Mouse (Mus musculus) retina, adult 2 months (tissue): Measurements from ENCODE around the gene Slc44a3.

Experiments
- DNase-seq: peaks from one replicate; pipeline ENCODE4 v3.0.0-alpha.2; 2012; ENCODE audit warnings: low read depth, low spot score

Slc44a3 gene

GRCm38 (mm10) chr3:121504927-121505487 is 27.2 kb downstream of the Slc44a3 start:
- DNase-seq, result no peak

DNA sequence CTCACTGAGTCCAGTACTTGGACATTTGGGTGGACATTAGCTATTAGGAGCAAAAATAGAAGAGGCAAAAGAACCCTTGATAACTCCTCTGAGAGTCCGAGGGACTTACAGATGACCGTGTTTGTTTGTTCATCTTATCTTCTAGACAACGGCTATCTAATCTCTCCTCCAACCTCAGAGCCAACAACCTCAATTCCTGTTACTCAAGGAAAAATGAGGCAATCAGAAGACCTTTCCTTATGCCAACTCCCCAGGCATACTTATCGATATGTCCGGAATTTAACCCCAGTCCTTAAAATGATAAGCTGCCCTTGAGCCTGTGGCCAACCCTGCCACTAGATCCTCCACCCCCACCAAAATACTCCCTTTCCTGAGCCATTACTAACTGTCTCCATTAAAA is 31.5 kb downstream of the Slc44a3 start:
- DNase-seq, result no peak

GRCm38 (mm10) chr3:121500225-121500624 is 32.0 kb downstream of the Slc44a3 start:
- DNase-seq, result no peak

DNA sequence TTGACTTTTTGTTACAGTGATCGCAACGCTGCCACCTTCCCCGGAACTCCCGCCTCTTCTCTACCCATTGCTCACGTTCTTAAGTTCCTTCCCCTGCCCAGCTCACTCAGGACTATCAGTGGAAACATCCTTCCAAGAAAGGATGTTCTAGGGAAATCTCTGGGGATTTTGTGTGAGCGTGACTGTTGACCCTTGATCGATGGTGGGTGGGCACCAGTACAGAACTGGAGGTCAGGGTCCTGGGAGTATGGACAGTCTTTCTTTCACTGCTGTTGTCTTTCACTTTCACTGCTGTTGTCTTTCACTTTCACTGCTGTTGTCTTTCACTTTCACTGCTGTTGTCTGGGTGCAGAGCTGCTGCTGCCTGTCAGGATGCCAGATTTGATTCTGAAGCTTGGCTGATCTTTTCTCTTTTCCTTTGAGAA is 38.2 kb downstream of the Slc44a3 start:
- DNase-seq, result no peak

DNA sequence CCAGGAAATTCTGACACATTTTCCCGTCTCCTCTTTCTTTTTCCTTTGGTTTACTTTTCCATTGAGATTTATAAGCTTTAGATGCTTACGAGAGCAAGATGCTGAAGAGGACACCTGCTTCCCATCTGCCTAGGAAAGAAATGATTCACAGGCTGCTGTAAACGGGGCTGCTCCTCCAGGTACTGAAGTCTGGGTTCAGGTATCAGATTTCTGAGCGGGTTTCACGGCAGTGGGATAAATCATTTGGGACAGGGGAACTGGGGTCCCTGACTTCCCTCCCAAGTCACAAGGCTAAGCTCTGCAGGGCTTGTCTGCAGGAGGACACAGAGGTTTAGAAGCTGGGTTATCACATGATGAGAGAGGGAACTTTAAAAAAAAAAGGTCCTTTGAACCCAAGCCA is 40.2 kb downstream of the Slc44a3 start:
- DNase-seq, result no peak

GRCm38 (mm10) chr3:121490941-121491340 is 41.3 kb downstream of the Slc44a3 start:
- DNase-seq, result no peak

DNA sequence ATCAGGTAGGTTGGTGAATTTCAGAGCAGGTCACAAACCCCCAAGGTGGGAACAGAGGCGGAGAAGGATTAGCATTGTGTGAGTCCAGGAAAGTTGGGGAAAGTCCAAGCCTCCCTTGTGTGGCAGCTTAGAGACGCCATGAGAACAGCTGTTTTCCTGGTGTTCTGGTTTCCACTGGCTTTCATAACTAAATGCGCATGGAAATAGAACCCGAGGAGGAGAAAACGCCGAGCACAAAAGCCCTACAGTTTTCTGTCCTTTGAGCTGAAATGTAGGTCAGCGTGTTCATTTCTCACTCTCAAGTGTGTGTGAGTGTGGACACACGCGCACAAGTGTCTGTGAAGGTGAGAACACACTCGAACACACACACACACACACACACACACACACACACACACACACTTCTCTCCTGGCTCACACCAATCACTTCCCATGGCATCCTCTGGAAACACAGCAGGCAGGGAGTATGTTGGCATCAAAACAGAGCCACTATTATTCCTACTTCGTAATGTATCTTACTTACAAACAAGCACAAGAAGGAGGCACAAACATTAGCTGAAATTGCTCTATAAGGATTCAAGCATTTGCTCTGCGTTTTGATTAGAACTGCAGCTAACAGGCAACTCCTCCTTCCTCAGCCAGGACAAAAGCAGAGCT is 42.6 kb downstream of the Slc44a3 start:
- no peak for DNase-seq

DNA sequence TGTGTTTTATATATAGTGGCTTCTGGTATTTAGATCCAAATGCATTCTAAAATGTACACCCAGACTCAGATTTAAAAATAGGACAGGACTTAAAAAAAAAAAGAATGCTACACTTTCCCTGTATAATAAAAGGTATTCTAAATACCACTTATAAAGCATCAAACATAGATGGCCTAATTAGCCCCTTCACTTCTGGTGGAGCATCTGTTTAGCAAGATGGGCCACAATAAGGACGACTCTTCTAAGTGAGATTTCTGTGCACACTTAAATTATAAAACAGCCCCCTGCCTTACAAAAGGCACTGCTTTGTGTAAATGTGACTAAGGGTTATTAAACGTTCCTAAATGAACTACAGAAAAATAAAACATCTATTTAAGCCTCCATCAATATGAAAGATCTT is 47.0 kb downstream of the Slc44a3 start:
- DNase-seq, result no peak

- no peak for DNase-seq
Measured at GRCm38 (mm10) chr3:121483266-121484161, 48.7 kb downstream of the Slc44a3 start.

GRCm38 (mm10) chr3:121481564-121481963 is 50.6 kb downstream of the Slc44a3 start:
- no peak for DNase-seq

DNA sequence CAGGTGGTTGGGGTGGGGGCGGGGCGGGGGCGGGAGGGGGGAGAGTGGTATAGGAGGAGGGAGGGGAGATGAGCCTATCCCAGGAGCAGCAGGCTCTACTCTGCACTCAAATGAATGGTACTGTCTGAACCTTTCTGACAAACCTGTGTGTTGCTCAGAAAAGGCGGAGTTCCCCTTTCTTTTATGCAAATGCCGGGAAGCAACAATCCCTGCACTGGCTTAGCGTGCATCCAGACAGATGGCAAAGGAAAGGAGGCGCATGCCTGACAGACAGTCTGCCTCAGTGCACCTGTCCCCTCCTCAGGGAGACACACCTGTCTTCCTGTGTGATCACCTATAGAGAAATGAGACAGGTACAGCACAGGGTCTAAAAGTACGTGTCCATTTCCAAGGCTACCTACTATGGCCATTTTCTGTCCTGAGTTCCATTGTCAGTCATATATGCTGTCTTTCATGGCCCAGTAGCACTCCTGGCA is 51.2 kb downstream of the Slc44a3 start:
- DNase-seq, result no peak

DNA sequence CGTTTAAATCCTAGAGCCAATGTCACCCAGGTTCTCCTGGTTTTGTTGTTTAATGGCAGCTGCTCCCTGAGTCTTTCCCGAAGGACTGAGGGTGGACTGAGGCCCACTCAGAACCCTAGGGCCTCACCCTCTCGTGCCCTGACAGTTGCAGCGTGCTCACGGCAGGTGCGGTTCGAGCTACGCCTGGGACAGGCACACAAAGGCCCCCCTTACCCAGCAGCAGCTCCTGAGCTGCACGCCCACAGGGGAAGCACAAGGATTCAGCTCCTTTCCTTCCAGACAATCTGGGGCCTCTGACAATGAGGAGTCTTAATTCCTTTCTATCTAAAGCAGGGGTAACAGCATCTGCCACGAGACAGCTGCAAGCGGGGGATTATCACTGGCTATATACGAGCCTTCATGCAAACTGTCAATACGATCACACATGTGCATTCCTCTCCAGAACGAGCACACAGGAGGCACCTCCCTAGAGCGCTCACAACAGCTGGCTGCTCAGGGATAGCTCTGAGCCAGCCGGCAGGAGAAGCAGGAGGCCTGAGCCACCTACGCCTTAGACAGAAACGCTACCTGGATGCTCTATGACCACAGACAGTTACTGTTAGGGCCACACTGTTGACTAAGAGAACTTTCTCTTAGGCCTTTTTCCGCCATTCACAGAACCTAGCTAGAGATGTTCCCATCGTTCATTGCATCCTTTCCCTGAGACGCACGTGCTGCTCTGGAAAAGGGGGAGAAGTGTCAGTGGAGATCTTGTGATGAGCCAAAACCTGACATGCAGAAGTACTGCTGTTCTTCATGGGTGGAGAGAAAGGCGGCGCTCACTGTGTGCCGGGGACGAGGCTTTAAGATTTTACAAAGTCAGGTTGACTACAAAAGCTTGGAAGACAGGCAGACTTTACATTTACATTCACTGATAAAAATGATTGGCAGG is 51.9 kb downstream of the Slc44a3 start:
- no peak for DNase-seq

DNA sequence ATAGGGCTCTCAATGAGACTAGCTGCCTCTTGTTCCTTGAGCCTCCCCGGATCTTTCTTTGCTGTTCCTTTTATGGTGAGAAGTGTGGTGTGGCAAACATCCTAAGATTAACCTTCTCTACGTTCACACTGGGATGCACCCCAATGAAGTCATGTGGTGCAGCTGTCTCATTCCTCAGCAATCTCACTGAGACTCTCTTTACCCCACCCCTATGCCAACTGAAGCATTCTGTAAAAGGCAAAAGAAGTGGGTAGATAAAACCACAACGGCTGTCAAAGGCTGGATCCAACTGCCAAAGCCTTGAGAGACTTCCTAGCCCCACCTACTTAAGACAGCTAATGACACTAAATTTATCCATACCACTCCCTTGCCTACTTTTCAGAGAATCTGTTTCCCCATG is 57.5 kb downstream of the Slc44a3 start:
- DNase-seq, result no peak

GRCm38 (mm10) chr3:121471703-121472102 is 60.5 kb downstream of the Slc44a3 start:
- no peak for DNase-seq

- DNase-seq, result no peak
Measured at GRCm38 (mm10) chr3:121469185-121469975, 62.8 kb downstream of the Slc44a3 start.

DNA sequence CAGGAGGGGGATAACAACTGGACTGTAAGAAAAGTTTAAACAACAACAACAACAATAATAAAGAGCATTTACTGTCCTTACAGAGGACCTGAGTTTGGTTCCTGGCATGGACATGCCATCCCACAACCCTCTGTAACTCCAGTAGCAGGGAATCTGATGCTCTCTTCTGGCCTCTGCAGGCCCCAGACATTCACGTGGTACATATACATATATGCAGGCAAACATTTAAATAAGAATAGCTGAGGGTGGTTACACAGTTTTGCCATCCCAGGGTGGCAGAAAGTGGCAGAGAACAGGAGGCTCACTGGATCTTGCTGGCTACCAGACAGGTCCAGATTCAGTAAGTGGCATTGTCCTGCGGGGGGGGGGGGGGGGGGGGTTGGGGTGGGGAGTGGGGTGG is 64.1 kb downstream of the Slc44a3 start:
- no peak for DNase-seq

DNA sequence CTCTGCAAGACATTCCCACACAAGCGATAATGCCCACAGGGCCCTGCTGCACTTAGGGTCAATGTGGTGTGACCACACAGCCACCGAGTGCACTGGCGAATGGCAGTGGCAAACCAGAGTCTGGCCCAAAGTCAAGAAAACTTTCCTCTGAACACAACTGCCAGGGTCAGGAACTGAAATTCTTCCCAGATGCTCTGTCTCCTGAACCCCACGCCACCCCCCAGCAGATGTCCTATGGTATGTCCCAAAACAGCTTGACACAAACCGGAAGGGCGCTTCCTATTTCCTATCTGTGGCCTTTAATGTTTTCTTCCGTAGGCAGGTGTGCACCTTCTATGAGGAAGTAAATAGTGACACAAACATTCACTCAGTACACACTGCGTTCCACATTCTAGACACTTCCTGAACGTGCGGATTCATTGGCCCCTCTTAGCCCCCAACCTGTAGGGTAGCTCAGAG is 65.1 kb downstream of the Slc44a3 start:
- no peak for DNase-seq

GRCm38 (mm10) chr3:121465795-121466194 is 66.4 kb downstream of the Slc44a3 start:
- no peak for DNase-seq

GRCm38 (mm10) chr3:121464733-121465305 is 67.4 kb downstream of the Slc44a3 start:
- DNase-seq, result no peak

DNA sequence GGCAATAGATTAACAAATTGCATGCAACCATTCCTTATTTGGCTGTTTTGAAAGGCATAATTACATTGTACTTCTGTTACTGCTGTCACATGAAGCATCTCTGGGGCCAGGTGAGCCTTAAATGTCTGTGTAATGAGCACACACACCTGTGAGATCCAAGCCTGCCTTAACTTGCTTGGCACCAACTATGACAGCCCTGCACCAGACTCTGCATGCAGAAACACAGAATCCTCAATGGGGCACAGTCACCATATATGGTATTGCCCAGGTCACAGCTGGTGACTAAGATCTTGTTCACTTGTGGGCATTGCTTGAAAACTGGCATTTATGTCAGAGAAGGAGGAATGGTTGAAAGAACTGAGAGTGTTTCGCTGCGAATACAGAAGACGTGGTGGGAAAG is 69.4 kb downstream of the Slc44a3 start:
- DNase-seq, result no peak
